Mouse (Mus musculus) MEL (cell line): ENCODE data around the gene Kcnj1.

ENCODE experiments used
- CTCF ChIP-seq, 3 experiments: IDR thresholded peaks in 2 of 3; conservative IDR thresholded peaks in 1 of 3; 2 replicates each; pipeline ENCODE4 v1.5.1; 2011 to 2012; ENCODE audit warnings: low read length in 3 of 3, low read depth in 2 of 3, mild to moderate bottlenecking in 2 of 3, improper control_type of control experiment in 1 of 3, inconsistent platforms in 1 of 3, mixed read lengths in 1 of 3, moderate library complexity in 1 of 3; ENCODE audit not compliant: control insufficient read depth in 1 of 3, insufficient read depth in 1 of 3, poor library complexity in 1 of 3, severe bottlenecking in 1 of 3
- EP300 ChIP-seq, 2 experiments: IDR thresholded peaks; 2 replicates each; pipeline ENCODE4 v1.6.1; 2011; ENCODE audit warnings: improper control_type of control experiment in 2 of 2, low read length in 2 of 2, low read depth in 1 of 2, mild to moderate bottlenecking in 1 of 2
- ETS1 ChIP-seq: IDR thresholded peaks from 2 replicates; pipeline ENCODE4 v1.6.1; 2012; ENCODE audit warnings: low read depth, mild to moderate bottlenecking, inconsistent platforms, low read length, improper control_type of control experiment, moderate library complexity
- GATA1 ChIP-seq: IDR thresholded peaks from 2 replicates; pipeline ENCODE4 v1.6.1; 2011; ENCODE audit warnings: low read depth, low read length, improper control_type of control experiment
- MAX ChIP-seq: IDR thresholded peaks from 2 replicates; pipeline ENCODE4 v1.6.1; 2011; ENCODE audit warnings: low read length, improper control_type of control experiment
- NELFE ChIP-seq: IDR thresholded peaks from 2 replicates; pipeline ENCODE4 v1.6.1; 2011; ENCODE audit warnings: low read depth, low read length, improper control_type of control experiment
- POLR2A ChIP-seq, 2 experiments: IDR thresholded peaks; 2 replicates each; pipeline ENCODE4 v1.6.1; 2011 to 2012; ENCODE audit warnings: low read length in 2 of 2, mild to moderate bottlenecking in 2 of 2, control low read depth in 1 of 2, improper control_type of control experiment in 1 of 2, low read depth in 1 of 2, moderate library complexity in 1 of 2; ENCODE audit not compliant: control insufficient read depth in 1 of 2, insufficient read depth in 1 of 2, poor library complexity in 1 of 2
- RCOR1 ChIP-seq: IDR thresholded peaks from 2 replicates; pipeline ENCODE4 v1.6.1; 2012; ENCODE audit warnings: low read depth, mild to moderate bottlenecking, inconsistent platforms, low read length, improper control_type of control experiment
- SMC3 ChIP-seq: IDR thresholded peaks from 2 replicates; pipeline ENCODE4 v1.6.1; 2011; ENCODE audit warnings: low read depth, low read length, improper control_type of control experiment
- USF2 ChIP-seq, 2 experiments: IDR thresholded peaks; 2 replicates each; pipeline ENCODE4 v1.6.1; 2011 to 2012; ENCODE audit warnings: improper control_type of control experiment in 2 of 2, low read length in 2 of 2, borderline replicate concordance in 1 of 2, inconsistent platforms in 1 of 2, low read depth in 1 of 2, mild to moderate bottlenecking in 1 of 2; ENCODE audit not compliant: insufficient read depth in 1 of 2
- ZC3H11A ChIP-seq: IDR thresholded peaks from 2 replicates; pipeline ENCODE4 v1.6.1; 2012; ENCODE audit warnings: low read depth, mild to moderate bottlenecking, inconsistent platforms, low read length, improper control_type of control experiment
- ZKSCAN1 ChIP-seq: IDR thresholded peaks from 2 replicates; pipeline ENCODE4 v1.6.1; 2012; ENCODE audit warnings: low read depth, mild to moderate bottlenecking, inconsistent platforms, low read length, improper control_type of control experiment, moderate library complexity

DNA sequence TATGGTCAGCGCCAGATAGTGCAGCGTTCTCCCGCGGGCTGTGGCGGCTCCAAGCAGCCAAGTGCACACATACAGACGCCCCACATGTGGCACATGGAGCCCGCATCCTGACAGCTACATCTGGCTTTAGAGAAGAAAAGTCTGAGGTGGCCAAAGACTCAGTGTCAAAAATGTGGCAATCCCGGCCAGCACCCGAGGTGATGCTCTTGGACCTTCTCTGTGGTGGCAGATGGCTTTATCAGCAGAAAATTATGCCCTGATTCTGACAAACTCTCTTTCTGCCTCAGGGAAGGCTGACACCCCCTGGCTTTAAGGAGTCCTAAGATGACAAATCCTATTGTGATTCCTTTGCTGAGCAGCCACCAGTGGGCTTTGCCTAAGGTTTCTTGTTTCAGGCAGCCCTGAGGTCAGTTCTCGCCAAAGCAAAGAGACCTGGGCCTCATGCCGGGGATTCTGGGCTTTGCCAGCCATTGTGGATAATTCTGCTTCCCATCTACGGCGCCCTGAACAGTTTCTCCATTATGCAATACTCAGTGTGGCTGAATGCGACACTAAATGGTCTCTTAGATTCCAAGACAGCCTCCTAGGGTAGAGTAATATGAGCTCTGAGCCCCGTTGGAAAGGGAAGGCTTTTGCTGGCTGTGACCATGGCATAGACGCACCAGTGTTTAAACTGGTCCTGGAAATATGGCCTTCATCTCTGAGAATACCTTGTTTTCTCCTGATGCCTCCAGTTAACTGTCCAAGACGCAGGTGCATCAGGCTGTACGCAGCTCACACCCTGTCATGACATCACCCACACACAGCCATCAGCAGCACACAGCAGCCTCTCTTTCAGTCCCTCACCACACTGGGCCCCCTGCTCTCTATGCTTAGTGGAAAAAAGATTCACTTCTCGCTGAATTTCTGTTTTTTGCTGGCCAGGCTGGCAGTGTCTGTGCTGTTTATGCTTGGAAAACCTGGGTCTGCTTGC lies 62.2 kb downstream of the Kcnj1 start:
- TF ChIP-seq POLR2A (IDR thresholded peaks at IDR 0.05; ENCODE audit: control insufficient read depth in 1 of 2, insufficient read depth in 1 of 2, low read depth in 1 of 2, low read length in 2 of 2, poor library complexity in 1 of 2) = no peak
- TF ChIP-seq MAX = no peak
- TF ChIP-seq CTCF (IDR thresholded peaks at IDR 0.05 in 2 of 3, conservative IDR thresholded peaks at IDR 0.05 in 1 of 3; ENCODE audit: control insufficient read depth in 1 of 3, insufficient read depth in 1 of 3, low read depth in 2 of 3, low read length in 3 of 3, poor library complexity in 1 of 3, severe bottlenecking in 1 of 3) = no peak
- no peak for TF ChIP-seq USF2 (IDR thresholded peaks at IDR 0.05; ENCODE audit: borderline replicate concordance in 1 of 2, insufficient read depth in 1 of 2, low read depth in 1 of 2, low read length in 2 of 2)
- TF ChIP-seq GATA1 = no peak
- no peak for TF ChIP-seq ZC3H11A
- no peak for TF ChIP-seq NELFE
- no peak for TF ChIP-seq EP300 (IDR thresholded peaks at IDR 0.05; ENCODE audit: low read depth in 1 of 2, low read length in 2 of 2)
- no peak for TF ChIP-seq SMC3
- no peak for TF ChIP-seq RCOR1
- TF ChIP-seq ZKSCAN1 = no peak
- TF ChIP-seq ETS1 = no peak
